Mouse (Mus musculus) stomach, embryonic 14.5 days (tissue): Measurements from ENCODE around the gene Sel1l. TPM values are rescaled to one million over a fixed set of nuclear protein-coding genes. Genes with fewer than 3 reads are reported as not detected.

Experiments
- microRNA-seq: library from miRNA; unstranded; fragments of <30 nt; microRNA quantifications from one replicate; pipeline ENCODE4, GENCODE M21; 2016
- polyA plus RNA-seq: library from polyadenylated mRNA; unstranded; fragments of >200 nt; fragmentation: Nextera tagmentation; extraction: Ambion mirVana; gene quantifications from 2 replicates; pipeline ENCODE4 v1.2.1, GENCODE M21; 2014

Sel1l gene
- polyA plus RNA-seq, 1 experiment from 2014 or later, result 94.0 TPM

Small RNA genes within 50 kb of the gene (microRNA-seq; reads per million reads assigned to microRNA genes)
- gene Gm22015, result not detected

Other genes starting within 250 kb of the Sel1l start
- 16.4 and 18.3 TPM in 2 replicates for gene Ston2, start 60.8 kb downstream of the Sel1l start, polyA plus RNA-seq